Mouse (Mus musculus) forebrain, embryonic 12.5 days (tissue): ENCODE measurements around the gene Gabrb1. TPM values are rescaled to one million over a fixed set of nuclear protein-coding genes. Genes with fewer than 3 reads are reported as not detected.
A peak's percentile ranks its signal among the peaks of the same experiment; 100 is the strongest.

ENCODE experiments used
- ATAC-seq: fragments of 200-750 bp; cut with Nextera tagmentation; 2 replicates; pipeline ENCODE4 v1.8.0; 2017; ENCODE audit warnings: moderate TSS enrichment; ENCODE audit not compliant: low FRiP score
- H3K27ac ChIP-seq: fragments of 300-500 bp; sonication (generic); 2 replicates; pipeline ENCODE4 v1.5.1; 2016; ENCODE audit warnings: mild to moderate bottlenecking
- H3K27me3 ChIP-seq: fragments of 300-500 bp; sonication (generic); 2 replicates; pipeline ENCODE4 v1.6.1; 2016; ENCODE audit warnings: mild to moderate bottlenecking
- H3K36me3 ChIP-seq: fragments of 300-500 bp; sonication (generic); replicated peaks from 2 replicates; pipeline ENCODE4 v1.6.1; 2016; ENCODE audit warnings: mild to moderate bottlenecking
- H3K4me1 ChIP-seq: fragments of 300-500 bp; sonication (generic); 2 replicates; pipeline ENCODE4 v1.6.1; 2016
- H3K4me2 ChIP-seq: fragments of 300-500 bp; sonication (generic); 2 replicates; pipeline ENCODE4 v1.6.1; 2016; ENCODE audit warnings: mild to moderate bottlenecking, moderate library complexity
- H3K4me3 ChIP-seq: fragments of 300-500 bp; sonication (generic); replicated peaks from 2 replicates; pipeline ENCODE4 v1.5.1; 2016; ENCODE audit warnings: mild to moderate bottlenecking
- H3K9ac ChIP-seq: fragments of 300-500 bp; sonication (generic); 2 replicates; pipeline ENCODE4 v1.6.1; 2016; ENCODE audit warnings: mild to moderate bottlenecking
- H3K9me3 ChIP-seq: fragments of 300-500 bp; sonication (generic); 2 replicates; pipeline ENCODE4 v1.6.1; 2016
- WGBS: fragments of 180-500 bp; shearing (Covaris S2); methylation state at CpG from one replicate; pipeline ENCODE4 v1.1.7; 2016; 5-methylcytosine and 5-hydroxymethylcytosine counted together
- polyA plus RNA-seq: library from polyadenylated mRNA; unstranded; fragments of >200 nt; fragmentation: Nextera tagmentation; extraction: Ambion mirVana; gene quantifications from 2 replicates; pipeline ENCODE4 v1.2.1, GENCODE M21; 2016

Gabrb1 gene
- polyA plus RNA-seq, 1 experiment from 2014 or later = 2.0 TPM

- Histone ChIP-seq H3K4me1 (peaks cover 4% of the 10 kb centered on the region; the same call in 1 of the 2 replicates), H3K4me2 (peak overlapping the region; percentile 94), H3K9ac (peak overlapping the region; percentile 51), H3K27ac (no peak overlapping the region), H3K27me3 (peaks cover 4% of the 10 kb centered on the region; the same call in 1 of the 2 replicates), H3K36me3 (no peaks in the 10 kb centered on the region), H3K9me3 (no peaks in the 10 kb centered on the region), H3K4me3 (peak overlapping the region; percentile 53)
- under 1% methylated on average over 46 of the region's 46 CpGs for WGBS
- peak; percentile 93 for ATAC-seq
Observed at GRCm38 (mm10) chr5:71700468-71701272, 42.8 kb downstream of the Gabrb1 start.

- Histone ChIP-seq H3K4me1 (peaks cover 4% of the 10 kb centered on the region; the same call in 1 of the 2 replicates), H3K27me3 (peaks cover 4% of the 10 kb centered on the region; the same call in 1 of the 2 replicates), H3K9ac (peak overlapping the region; percentile 51), H3K9me3 (no peaks in the 10 kb centered on the region), H3K27ac (no peak overlapping the region), H3K36me3 (no peaks in the 10 kb centered on the region), H3K4me2 (peak overlapping the region; percentile 94), H3K4me3 (peak overlapping the region; percentile 53)
- 0% methylated on average over 6 of the region's 6 CpGs for WGBS
- ATAC-seq = no peak; the same call in 1 of the 2 replicates
Observed at GRCm38 (mm10) chr5:71701273-71701614, 43.3 kb downstream of the Gabrb1 start.

GRCm38 (mm10) chr5:71732931-71733792, 75.2 kb downstream of the Gabrb1 start:
- WGBS = 85% methylated on average over 8 of the region's 8 CpGs
- H3K4me1 ChIP-seq = no peaks in the 10 kb centered on the region
- no peaks in the 10 kb centered on the region for H3K36me3 ChIP-seq
- H3K27ac ChIP-seq = no peak overlapping the region
- H3K4me2 ChIP-seq = no peak overlapping the region
- no peak overlapping the region for H3K9ac ChIP-seq
- no peak for ATAC-seq
- no peaks in the 10 kb centered on the region for H3K27me3 ChIP-seq
- no peaks in the 10 kb centered on the region for H3K9me3 ChIP-seq
- H3K4me3 ChIP-seq = no peak overlapping the region

- Histone ChIP-seq H3K4me2 (no peak overlapping the region), H3K27me3 (no peaks in the 10 kb centered on the region), H3K36me3 (no peaks in the 10 kb centered on the region), H3K9ac (no peak overlapping the region), H3K4me3 (no peak overlapping the region), H3K4me1 (no peaks in the 10 kb centered on the region), H3K9me3 (no peaks in the 10 kb centered on the region), H3K27ac (no peak overlapping the region)
- no peak for ATAC-seq
- 92% methylated on average over 2 of the region's 2 CpGs for WGBS
Observed at GRCm38 (mm10) chr5:71747411-71747810, 89.5 kb downstream of the Gabrb1 start.

- Histone ChIP-seq H3K4me2 (no peak overlapping the region), H3K27me3 (no peaks in the 10 kb centered on the region), H3K36me3 (no peaks in the 10 kb centered on the region), H3K4me1 (no peaks in the 10 kb centered on the region), H3K4me3 (no peak overlapping the region), H3K27ac (no peak overlapping the region), H3K9me3 (no peaks in the 10 kb centered on the region), H3K9ac (no peak overlapping the region)
- no peak for ATAC-seq
- WGBS = 86% methylated on average over 5 of the region's 5 CpGs
Observed at GRCm38 (mm10) chr5:71753966-71754365, 96.1 kb downstream of the Gabrb1 start.

- Histone ChIP-seq H3K9me3 (no peaks in the 10 kb centered on the region), H3K36me3 (no peaks in the 10 kb centered on the region), H3K4me1 (no peaks in the 10 kb centered on the region), H3K4me3 (no peak overlapping the region), H3K27ac (no peak overlapping the region), H3K9ac (no peak overlapping the region), H3K4me2 (no peak overlapping the region), H3K27me3 (no peaks in the 10 kb centered on the region)
- 96% methylated on average over 6 of the region's 6 CpGs for WGBS
- ATAC-seq = no peak
Observed at GRCm38 (mm10) chr5:71761105-71761504, 103.2 kb downstream of the Gabrb1 start.

GRCm38 (mm10) chr5:71781514-71782179, 123.7 kb downstream of the Gabrb1 start:
- Histone ChIP-seq H3K27ac (no peak overlapping the region), H3K9ac (no peak overlapping the region), H3K9me3 (no peaks in the 10 kb centered on the region), H3K4me2 (no peak overlapping the region), H3K27me3 (no peaks in the 10 kb centered on the region), H3K4me3 (no peak overlapping the region), H3K4me1 (no peaks in the 10 kb centered on the region), H3K36me3 (no peaks in the 10 kb centered on the region)
- ATAC-seq = no peak
- 87% methylated on average over 2 of the region's 2 CpGs for WGBS

- Histone ChIP-seq H3K9me3 (no peaks in the 10 kb centered on the region), H3K4me3 (no peak overlapping the region), H3K4me1 (no peaks in the 10 kb centered on the region), H3K27ac (no peak overlapping the region), H3K4me2 (no peak overlapping the region), H3K9ac (no peak overlapping the region), H3K36me3 (no peaks in the 10 kb centered on the region), H3K27me3 (no peaks in the 10 kb centered on the region)
- no peak for ATAC-seq
- 85% methylated on average over 1 of the region's 1 CpGs for WGBS
Observed at GRCm38 (mm10) chr5:71822862-71823261, 164.9 kb downstream of the Gabrb1 start.

- no peaks in the 10 kb centered on the region for H3K4me1 ChIP-seq
- H3K9me3 ChIP-seq = no peaks in the 10 kb centered on the region
- no peak overlapping the region for H3K4me2 ChIP-seq
- no peaks in the 10 kb centered on the region for H3K27me3 ChIP-seq
- no peak overlapping the region for H3K4me3 ChIP-seq
- H3K27ac ChIP-seq = no peak overlapping the region
- H3K9ac ChIP-seq = no peak overlapping the region
- no peak for ATAC-seq
- no peaks in the 10 kb centered on the region for H3K36me3 ChIP-seq
Observed at GRCm38 (mm10) chr5:71828342-71828741, 170.4 kb downstream of the Gabrb1 start.

- 67% methylated on average over 1 of the region's 1 CpGs for WGBS
- H3K9ac ChIP-seq = no peak overlapping the region
- H3K4me2 ChIP-seq = no peak overlapping the region
- H3K9me3 ChIP-seq = no peaks in the 10 kb centered on the region
- H3K27ac ChIP-seq = no peak overlapping the region
- no peaks in the 10 kb centered on the region for H3K4me1 ChIP-seq
- no peaks in the 10 kb centered on the region for H3K27me3 ChIP-seq
- ATAC-seq = no peak
- H3K36me3 ChIP-seq = no peaks in the 10 kb centered on the region
- H3K4me3 ChIP-seq = no peak overlapping the region
Observed at GRCm38 (mm10) chr5:71828996-71829395, 171.1 kb downstream of the Gabrb1 start.

GRCm38 (mm10) chr5:71830342-71830741, 172.4 kb downstream of the Gabrb1 start:
- Histone ChIP-seq H3K9me3 (no peaks in the 10 kb centered on the region), H3K4me2 (no peak overlapping the region), H3K27me3 (no peaks in the 10 kb centered on the region), H3K36me3 (no peaks in the 10 kb centered on the region), H3K9ac (no peak overlapping the region), H3K4me3 (no peak overlapping the region), H3K27ac (no peak overlapping the region), H3K4me1 (no peaks in the 10 kb centered on the region)
- 86% methylated on average over 2 of the region's 2 CpGs for WGBS
- no peak for ATAC-seq

- H3K9me3 ChIP-seq = no peaks in the 10 kb centered on the region
- no peak overlapping the region for H3K9ac ChIP-seq
- no peak for ATAC-seq
- H3K4me2 ChIP-seq = no peak overlapping the region
- H3K4me1 ChIP-seq = no peaks in the 10 kb centered on the region
- no peak overlapping the region for H3K27ac ChIP-seq
- H3K36me3 ChIP-seq = no peaks in the 10 kb centered on the region
- no peak overlapping the region for H3K4me3 ChIP-seq
- H3K27me3 ChIP-seq = no peaks in the 10 kb centered on the region
Observed at GRCm38 (mm10) chr5:71842241-71842640, 184.3 kb downstream of the Gabrb1 start.
